Mouse (Mus musculus) adrenal gland, postnatal 14 days (tissue): Measurements from ENCODE around the gene Egfl7. TPM values are rescaled to one million over a fixed set of nuclear protein-coding genes. Genes with fewer than 3 reads are reported as not detected.

Source experiments
- DNase-seq: peaks from one replicate; pipeline ENCODE4 v3.0.0; 2021; ENCODE audit warnings: mixed read lengths
- total RNA-seq: library from RNA; stranded (reverse); gene quantifications from 2 replicates; pipeline ENCODE4 v1.2.3, GENCODE M21; 2021

The Egfl7 gene
- total RNA-seq, 1 experiment from 2014 or later, result 217 TPM

GRCm38 (mm10) chr2:26615459-26616124, 35.8 kb downstream of the Egfl7 start:
- DNase-seq, result no peak

- DNase-seq, result peak; percentile 11
Measured at GRCm38 (mm10) chr2:26617331-26617730, 37.5 kb downstream of the Egfl7 start.

- peak; percentile 6 for DNase-seq
Measured at GRCm38 (mm10) chr2:26617928-26618327, 38.1 kb downstream of the Egfl7 start.

- DNase-seq, result no peak
Measured at GRCm38 (mm10) chr2:26621246-26621645, 41.4 kb downstream of the Egfl7 start.

- DNase-seq, result no peak
Measured at GRCm38 (mm10) chr2:26622984-26623383, 43.2 kb downstream of the Egfl7 start.

GRCm38 (mm10) chr2:26625419-26625818, 45.6 kb downstream of the Egfl7 start:
- DNase-seq, result no peak

GRCm38 (mm10) chr2:26626081-26626480, 46.3 kb downstream of the Egfl7 start:
- DNase-seq, result no peak

GRCm38 (mm10) chr2:26627921-26628739, 48.3 kb downstream of the Egfl7 start, which contains the start of gene Fam69b:
Gene Fam69b, plus strand, starts transcription at chr2:26628457.
- DNase-seq, result peak; percentile 88

- no peak for DNase-seq
Measured at GRCm38 (mm10) chr2:26628792-26629437, 49.1 kb downstream of the Egfl7 start.

GRCm38 (mm10) chr2:26632541-26633395, 53.0 kb downstream of the Egfl7 start:
- no peak for DNase-seq

- DNase-seq, result no peak
Measured at GRCm38 (mm10) chr2:26633953-26634530, 54.2 kb downstream of the Egfl7 start.

GRCm38 (mm10) chr2:26634629-26635488, 55.0 kb downstream of the Egfl7 start:
- DNase-seq, result peak; percentile 43

GRCm38 (mm10) chr2:26635489-26636324, 55.9 kb downstream of the Egfl7 start:
- no peak for DNase-seq

GRCm38 (mm10) chr2:26636325-26636635, 56.5 kb downstream of the Egfl7 start:
- no peak for DNase-seq

- no peak for DNase-seq
Measured at GRCm38 (mm10) chr2:26637316-26637932, 57.6 kb downstream of the Egfl7 start.

- no peak for DNase-seq
Measured at GRCm38 (mm10) chr2:26638039-26638438, 58.2 kb downstream of the Egfl7 start.

- peak; percentile 21 for DNase-seq
Measured at GRCm38 (mm10) chr2:26638572-26638971, 58.8 kb downstream of the Egfl7 start.

- peak; percentile 60 for DNase-seq
Measured at GRCm38 (mm10) chr2:26639083-26639482, 59.3 kb downstream of the Egfl7 start.
